Mouse (Mus musculus): ENCODE results near the gene Aip.
"Not testable (repeated sequence)": the region's sequence is repeated elsewhere in the genome, so short reads cannot be mapped to it uniquely, and the experiment has no call there.

Aip gene

DNA sequence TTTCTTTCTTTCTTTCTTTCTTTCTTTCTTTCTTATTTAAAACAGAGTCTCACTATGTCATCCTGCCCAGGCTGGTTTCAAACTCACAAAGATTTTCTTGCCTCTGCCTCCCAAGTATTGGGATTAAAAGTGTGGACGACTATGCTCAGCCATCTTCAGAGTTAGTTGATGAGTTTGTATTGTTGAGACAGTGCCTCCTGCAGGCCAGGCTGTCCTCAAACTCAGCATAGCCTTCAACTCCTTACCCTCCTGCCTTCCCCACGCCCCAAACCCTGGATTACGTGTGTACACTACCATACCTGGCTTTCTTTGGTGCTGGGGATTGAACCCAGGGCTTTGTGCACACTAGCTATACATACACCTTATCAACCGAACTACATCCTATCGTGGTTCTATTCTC lies 10.8 kb upstream of the Aip start:
- intact Hi-C loops (cut with DNase I) = no loop called here

GRCm38 (mm10) chr19:4135963-4136345 lies 10.3 kb upstream of the Aip start:
- intact Hi-C loops (cut with DNase I) = not testable (repeated sequence)

- intact Hi-C loops (cut with DNase I) = not testable (repeated sequence)
Measured at GRCm38 (mm10) chr19:4135229-4135962, 9.7 kb upstream of the Aip start.

DNA sequence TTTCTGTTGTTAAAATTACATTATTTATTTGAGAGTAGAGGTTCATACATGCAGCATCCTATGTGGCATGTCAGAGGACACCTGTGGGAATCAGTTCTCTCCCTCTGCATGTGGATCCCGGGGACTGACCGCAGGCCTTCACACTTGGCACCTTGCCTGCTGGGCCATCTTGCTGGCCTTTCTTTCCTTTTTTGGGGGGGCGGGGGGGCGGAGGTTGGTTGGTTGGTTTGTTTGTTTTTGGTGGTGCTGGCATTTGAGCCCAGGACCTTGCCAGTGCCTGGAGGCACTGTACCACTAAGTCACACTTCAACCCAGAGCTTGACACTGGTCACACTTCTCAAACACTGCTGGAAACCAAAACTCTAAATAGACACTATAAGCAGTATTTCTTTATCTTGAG lies 8.7 kb upstream of the Aip start:
- intact Hi-C loops (cut with DNase I) = loop anchor here (5.0 kb wide), 1 partner anchor 37 kb away; the partner anchor contains the start of genes Cdk2ap2 and Pitpnm1

- intact Hi-C loops (cut with DNase I) = loop anchor here (5.0 kb wide), 1 partner anchor 34 kb away; the partner anchor contains the start of genes Cdk2ap2 and Pitpnm1
Measured at GRCm38 (mm10) chr19:4131768-4132167, 6.1 kb upstream of the Aip start.

DNA sequence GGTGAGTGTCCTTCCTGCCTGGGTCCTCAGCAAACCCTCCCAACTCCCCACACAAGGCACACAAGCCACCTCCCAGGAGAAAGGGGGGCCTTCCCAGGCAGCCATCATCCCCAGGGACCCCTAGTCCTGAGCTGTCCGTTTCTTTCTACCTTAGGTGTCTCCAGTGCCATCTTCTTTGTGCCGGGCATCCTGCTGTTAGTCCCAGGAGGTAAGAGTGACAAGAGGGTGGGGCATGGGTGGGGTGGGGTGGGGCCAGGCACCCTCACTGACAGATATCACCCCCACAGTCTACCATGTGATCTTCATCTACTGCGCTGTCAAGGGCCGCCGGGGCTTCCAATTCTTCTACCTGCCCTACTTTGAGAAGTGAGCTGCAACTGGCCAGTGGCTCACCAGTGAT lies 5.4 kb upstream of the Aip start:
- intact Hi-C loops (cut with DNase I) = loop anchor here (5.0 kb wide), 1 partner anchor 34 kb away; the partner anchor contains the start of genes Cdk2ap2 and Pitpnm1

- intact Hi-C loops (cut with DNase I) = loop anchor here (5.0 kb wide), 1 partner anchor 33 kb away; the partner anchor contains the start of genes Cdk2ap2 and Pitpnm1
Measured at GRCm38 (mm10) chr19:4130106-4130505, 4.4 kb upstream of the Aip start.

GRCm38 (mm10) chr19:4129462-4129861 lies 3.8 kb upstream of the Aip start:
- intact Hi-C loops (cut with DNase I) = no loop called here

- intact Hi-C loops (cut with DNase I) = loop anchor here (2.0 kb wide), 1 partner anchor 20 kb away; no protein-coding TSS in a partner anchor
Measured at GRCm38 (mm10) chr19:4126759-4127495, 1.3 kb upstream of the Aip start.

DNA sequence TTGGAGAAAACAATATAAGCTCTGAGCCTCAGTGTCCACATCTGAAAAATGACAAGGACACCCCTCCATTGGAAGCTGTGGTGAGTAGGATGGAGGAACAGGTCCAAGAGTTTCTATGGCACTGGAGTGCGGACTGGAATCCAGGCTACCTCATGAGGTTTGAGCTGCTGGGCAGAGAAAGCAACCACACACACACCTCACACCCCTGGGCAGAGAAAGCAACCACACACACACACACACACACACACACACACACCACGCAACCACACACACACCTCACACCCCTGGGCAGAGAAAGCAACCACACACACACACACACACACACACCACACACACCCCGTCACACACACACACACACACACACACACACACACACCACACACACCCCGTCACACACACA lies 390 bp downstream of the Aip start:
- intact Hi-C loops (cut with DNase I) = not testable (repeated sequence)

GRCm38 (mm10) chr19:4124432-4124831 lies 1.2 kb downstream of the Aip start:
- intact Hi-C loops (cut with DNase I) = no loop called here

- intact Hi-C loops (cut with DNase I) = no loop called here
Measured at GRCm38 (mm10) chr19:4122411-4123370, 3.0 kb downstream of the Aip start.

DNA sequence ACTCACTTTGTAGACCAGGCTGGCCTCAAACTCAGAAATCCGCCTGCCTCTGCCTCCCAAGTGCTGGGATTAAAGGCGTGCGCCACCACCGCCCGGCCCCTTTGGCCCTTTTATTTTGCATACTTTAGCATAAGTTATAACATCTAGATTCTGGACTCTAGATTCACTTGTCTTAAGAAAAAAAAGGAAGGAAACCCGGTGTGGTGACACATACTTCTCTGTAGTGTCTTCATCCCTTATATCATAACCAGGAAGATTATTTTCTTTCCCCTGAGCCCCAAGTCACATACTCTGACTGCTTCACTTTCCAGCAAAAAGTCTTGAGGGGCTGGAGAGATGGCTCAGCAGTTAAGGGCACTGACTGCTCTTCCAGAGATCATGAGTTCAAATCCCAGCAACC lies 3.8 kb downstream of the Aip start:
- intact Hi-C loops (cut with DNase I) = not testable (repeated sequence)

DNA sequence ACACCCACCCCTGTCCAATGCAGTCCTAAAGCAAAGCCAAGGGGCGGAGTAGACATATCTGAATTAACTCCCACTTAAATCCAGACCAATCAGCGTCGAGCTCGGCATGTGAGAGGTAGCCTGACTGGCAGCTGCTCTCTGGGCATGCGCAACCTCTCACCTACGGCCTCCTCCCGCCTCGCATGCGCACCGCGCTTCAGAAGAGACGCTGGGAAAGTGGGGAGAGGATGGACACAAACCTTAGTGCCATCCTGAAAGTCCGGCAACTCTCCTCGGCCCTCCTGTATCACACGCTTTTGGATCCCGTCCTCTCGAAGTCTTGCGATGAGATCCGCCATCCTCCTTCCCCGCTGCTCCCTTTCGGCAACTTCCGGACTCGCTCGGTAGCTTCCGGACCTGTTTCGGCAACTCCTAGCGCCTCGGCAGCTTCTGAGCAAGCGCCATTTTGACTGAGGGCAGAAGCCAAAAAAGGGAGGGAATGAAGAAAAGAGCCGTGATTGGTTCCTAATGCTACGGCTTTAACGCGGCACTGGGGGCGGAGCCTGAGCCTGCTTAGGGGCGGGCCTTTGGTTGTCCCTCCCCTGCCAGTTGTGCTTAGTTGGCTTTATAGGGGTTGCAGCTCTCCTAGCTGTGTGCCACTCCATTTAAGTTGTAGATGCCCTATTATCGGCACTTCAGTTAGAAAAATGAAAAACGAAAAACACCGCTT lies 4.4 kb downstream of the Aip start:
- intact Hi-C loops (cut with DNase I) = no loop called here

GRCm38 (mm10) chr19:4120496-4120895 lies 5.2 kb downstream of the Aip start:
- intact Hi-C loops (cut with DNase I) = no loop called here

- intact Hi-C loops (cut with DNase I) = no loop called here
Measured at GRCm38 (mm10) chr19:4119716-4120487, 5.8 kb downstream of the Aip start.

DNA sequence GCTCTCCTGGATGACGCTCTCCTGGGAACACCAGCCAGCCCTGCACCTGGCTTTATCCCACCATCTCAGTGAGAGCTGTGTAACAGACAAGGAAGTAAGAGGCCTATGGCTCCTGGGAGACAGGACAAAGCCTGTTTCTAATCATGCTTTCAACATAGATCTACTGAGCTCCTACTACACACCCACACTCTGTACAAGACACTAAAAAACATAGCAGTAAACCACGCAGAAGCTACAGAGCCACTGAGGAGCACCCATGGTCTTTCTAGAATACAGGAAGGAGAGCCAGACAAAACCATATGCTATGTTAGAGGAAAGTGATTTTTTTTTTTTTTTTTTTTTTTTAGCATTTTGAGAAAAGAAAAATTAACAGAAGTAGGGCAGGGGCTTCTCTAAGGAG lies 7.3 kb downstream of the Aip start:
- intact Hi-C loops (cut with DNase I) = no loop called here

- intact Hi-C loops (cut with DNase I) = no loop called here
Measured at GRCm38 (mm10) chr19:4117006-4117405, 8.7 kb downstream of the Aip start.

- intact Hi-C loops (cut with DNase I) = no loop called here
Measured at GRCm38 (mm10) chr19:4115816-4116215, 9.8 kb downstream of the Aip start.

- intact Hi-C loops (cut with DNase I) = no loop called here
Measured at GRCm38 (mm10) chr19:4115144-4115543, 10.5 kb downstream of the Aip start.
